ENCODE assay signal across 31 mouse cellular contexts in the genomic region with DNA sequence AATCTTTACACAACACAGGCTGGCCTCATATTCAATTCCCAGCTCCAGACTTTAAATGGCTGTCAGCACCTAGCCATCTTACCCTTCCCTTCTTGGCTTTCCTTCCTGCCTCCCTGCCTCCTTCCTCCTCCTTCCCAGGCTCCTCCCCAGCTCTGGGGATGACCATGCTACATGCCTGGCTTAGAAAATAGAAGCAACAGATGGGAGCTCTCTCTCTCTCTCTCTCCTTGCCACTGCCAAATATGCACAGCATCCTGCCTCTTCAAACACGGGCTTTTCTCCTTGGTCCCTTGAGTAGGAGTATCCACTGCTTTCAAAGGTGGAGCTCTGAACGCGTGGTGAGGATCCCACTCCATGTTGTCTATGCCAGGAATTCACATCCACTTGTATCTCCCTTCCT. TPM values are rescaled to one million over a fixed set of nuclear protein-coding genes. Genes with fewer than 3 reads are reported as not detected.
A peak's percentile ranks its signal among the peaks of the same experiment; 100 is the strongest.
DNase-seq lines count a peak whose midpoint lies in the region; ATAC-seq and TF ChIP-seq lines count a peak whose summit lies in the region.
"Had no signal": no experiment of that assay in that cellular context is flagged by ENCODE, and none has a peak within 500 bp of the region (broad histone marks: within the 10 kb centered on the region; RNA-seq: fewer than 3 reads in every experiment).

No protein-coding gene starts in this region.

- TF ChIP-seq POLR2A in lung, adult 2 months (IDR thresholded peaks at IDR 0.05; ENCODE audit: borderline replicate concordance, extremely low read depth, low read depth, low read length), result no peak

- peak; percentile 87 for ATAC-seq in frontal cortex, adult (ENCODE audit: low TSS enrichment)
- no peak for ATAC-seq in megakaryocyte-erythroid progenitor cell, adult 5-6 weeks (replicated peaks; ENCODE audit: low FRiP score, low TSS enrichment, poor library complexity, severe bottlenecking)
- ATAC-seq: activated CD4-positive, CD25-positive, alpha-beta regulatory T cell, adult 4 months; forebrain, embryonic 15.5 days; hindbrain, embryonic 16.5 days; intestine, embryonic 15.5 days had no signal

- no peak for DNase-seq in frontal cortex, postnatal 10 days (ENCODE audit: low spot score in 2 of 2)
- peak; percentile 24 for DNase-seq in lung, postnatal 10 days
- no peak for DNase-seq in lung, adult 2 months
- peak; percentile 75 for DNase-seq in brain, adult 2 months (ENCODE audit: low read depth, low spot score)
- DNase-seq in cerebellum, postnatal 36 days, result no peak
- DNase-seq: adrenal gland, adult 8-10 months; adrenal gland, postnatal 25 days; B cell, adult 2 months; cerebellum, adult 11 months; cerebellum, adult 2 months; cerebellum, adult 9-11 months; cerebellum, postnatal 25 days; embryo, embryonic 11 days; gastrocnemius, postnatal 10 days; gastrocnemius, postnatal 36 days; heart, postnatal 10 days; heart, postnatal 36 days had no signal

- 58% methylated on average over 3 of the region's 3 CpGs for WGBS in lung, adult 2 months

- no peak overlapping the region for H3K4me3 ChIP-seq in lung, adult 2 months (replicated peaks; ENCODE audit: extremely low read depth, low read depth, low read length)
- H3K4me3 ChIP-seq: embryonic facial prominence, embryonic 10.5 days; embryonic facial prominence, embryonic 13.5 days; erythroblast, embryonic 14.5 days; forebrain, embryonic 12.5 days; forebrain, embryonic 15.5 days; heart, embryonic 12.5 days; heart, embryonic 15.5 days; hindbrain, embryonic 10.5 days; hindbrain, embryonic 13.5 days; intestine, embryonic 15.5 days had no signal

- H3K4me1 ChIP-seq in lung, adult 2 months (ENCODE audit: control insufficient read depth, insufficient read depth, low read length), result peaks cover 5% of the 10 kb centered on the region; the same call in 1 of the 2 replicates
- H3K4me1 ChIP-seq: embryonic facial prominence, embryonic 10.5 days; forebrain, embryonic 12.5 days; heart, embryonic 15.5 days; hindbrain, embryonic 10.5 days; hindbrain, embryonic 13.5 days had no signal

- TF ChIP-seq CTCF in lung, adult 2 months (IDR thresholded peaks at IDR 0.05; ENCODE audit: insufficient read depth, low read length), result no peak

RNA-seq across cellular contexts. Expression of gene Dglucy, which starts 8.1 kb away (rescaled TPM):
- polyA plus RNA-seq in lung, adult 2 months (2012; rRNA removed), result 6.4 and 6.5 TPM in 2 replicates
- 1.2 and 4.7 TPM in 2 replicates for total RNA-seq in megakaryocyte-erythroid progenitor cell, adult 5-6 weeks (2014; fragmentation: Nextera tagmentation)
- total RNA-seq in megakaryocyte-erythroid progenitor cell, adult 5-6 weeks (2017), result 2.9 and 7.4 TPM in 2 replicates
- polyA plus RNA-seq: erythroblast, embryonic 14.5 days had no signal

RNA-seq across cellular contexts. Expression of gene Rps6ka5, which starts 44.0 kb away (rescaled TPM):
- polyA plus RNA-seq in lung, adult 2 months (2012; rRNA removed), result 1.7 and 2.0 TPM in 2 replicates
- 11.5 and 17.8 TPM in 2 replicates for total RNA-seq in megakaryocyte-erythroid progenitor cell, adult 5-6 weeks (2014; fragmentation: Nextera tagmentation)
- total RNA-seq in megakaryocyte-erythroid progenitor cell, adult 5-6 weeks (2017), result 20.8 and 33.6 TPM in 2 replicates

Comparison
In these comparisons a context has a peak if more than half of its experiments do, and no peak if none do; other contexts are left out.
1. DNase-seq: peak in lung, postnatal 10 days (single experiment) and brain, adult 2 months (single experiment); none in frontal cortex, postnatal 10 days (0 of 2), lung, adult 2 months (single experiment) and cerebellum, postnatal 36 days (0 of 2).